Mouse (Mus musculus): ENCODE data around the gene Olfr370. TPM values are rescaled to one million over a fixed set of nuclear protein-coding genes. Genes with fewer than 3 reads are reported as not detected.

Olfr370 gene
- polyA plus RNA-seq, 1 experiment from 2014 or later: not detected

DNA sequence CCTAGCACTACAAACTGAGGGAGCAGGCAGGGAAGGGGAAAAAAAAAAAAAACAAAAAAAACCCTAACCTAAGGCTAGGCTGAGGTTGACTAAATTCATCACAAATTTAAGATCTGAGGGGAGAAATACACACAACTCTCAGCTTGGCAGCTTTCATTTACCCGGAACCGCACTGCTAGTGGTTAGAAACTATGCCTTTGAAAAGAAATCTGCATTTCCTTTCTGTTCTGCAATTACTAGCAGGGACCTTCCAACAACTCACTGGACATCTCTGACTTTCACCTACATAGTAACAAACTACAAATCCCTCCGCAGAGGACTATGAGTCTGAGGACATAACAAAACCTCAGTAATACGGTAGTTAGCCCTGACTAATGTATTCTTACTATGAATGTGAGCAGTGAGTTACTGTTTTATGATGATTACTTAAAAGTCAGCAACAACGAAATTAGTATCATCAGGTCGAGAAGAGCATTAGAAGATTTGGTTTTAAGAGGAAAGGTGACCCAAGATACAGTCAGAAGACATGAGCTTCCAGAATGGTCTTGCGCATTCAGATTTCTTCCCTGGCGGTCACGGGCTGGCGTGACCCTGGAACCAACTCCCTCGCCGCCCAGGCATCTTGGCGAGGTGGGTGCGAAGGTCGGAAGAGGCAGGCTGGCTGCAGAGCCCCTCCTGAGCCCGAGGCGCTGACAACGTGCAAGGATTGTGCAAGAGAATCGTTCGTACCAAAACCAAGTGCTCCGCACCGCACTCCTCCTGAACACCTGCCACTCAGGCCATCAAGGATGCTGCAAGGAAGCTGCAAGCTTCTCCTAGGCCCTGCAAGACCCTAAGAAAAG lies 58.0 kb downstream of the Olfr370 start:
- no peaks in the 10 kb centered on the region for H3K9me3 ChIP-seq
- H3K4me3 ChIP-seq (replicated peaks): peak overlapping the region; percentile 83
- H3K4me2 ChIP-seq: peak overlapping the region; percentile 87
- ATAC-seq (ENCODE audit: low FRiP score): no peak
- peak overlapping the region; percentile 91 for H3K9ac ChIP-seq
- peaks cover 3% of the 10 kb centered on the region; the same call in 1 of the 2 replicates for H3K36me3 ChIP-seq (replicated peaks)
- WGBS: 4% methylated on average over 22 of the region's 22 CpGs
- H3K4me1 ChIP-seq: peaks cover 42% of the 10 kb centered on the region
- H3K27me3 ChIP-seq: no peaks in the 10 kb centered on the region
- H3K27ac ChIP-seq: peak overlapping the region; percentile 90

DNA sequence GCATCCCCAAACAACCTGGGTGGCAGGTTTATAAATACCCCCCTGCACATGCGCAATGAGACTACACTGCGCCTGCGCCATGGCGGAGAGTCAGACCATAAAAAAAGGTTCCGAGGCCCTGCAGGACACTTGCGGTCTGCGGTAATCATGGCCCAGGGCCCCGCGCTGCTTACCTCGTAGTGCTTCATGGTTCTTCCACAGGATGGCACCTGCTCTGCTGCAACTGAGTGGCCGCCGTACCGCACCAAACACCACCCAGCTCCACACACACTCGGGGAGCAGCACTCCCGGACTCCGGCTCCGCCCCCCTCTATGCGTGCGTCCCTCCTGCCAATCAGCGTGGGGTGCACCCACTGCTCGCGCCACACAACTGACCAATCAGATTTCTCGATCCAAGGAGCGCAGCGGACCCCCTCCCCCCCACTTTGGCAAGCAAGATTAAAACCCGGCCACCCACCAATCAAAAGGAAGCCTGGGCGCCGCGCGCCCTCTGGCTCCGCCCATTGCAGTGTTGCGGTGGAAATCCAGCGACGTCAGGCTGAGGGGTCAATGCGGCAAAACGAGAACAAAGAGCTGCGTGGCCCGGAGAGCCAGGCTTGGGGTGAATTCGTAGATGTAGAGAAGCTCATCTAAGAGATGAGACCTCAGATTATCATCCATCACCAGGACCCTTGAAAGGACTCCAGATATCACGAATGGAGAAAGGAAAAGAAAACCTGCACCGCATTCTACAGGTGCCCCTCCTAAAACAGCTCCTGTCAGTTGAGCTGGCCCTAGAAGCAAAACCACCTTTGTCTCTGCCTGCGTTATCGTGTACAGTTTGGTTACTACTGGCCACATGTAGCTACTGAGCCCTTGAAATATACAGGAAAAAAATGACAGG lies 58.8 kb downstream of the Olfr370 start:
- Histone ChIP-seq H3K27me3 (no peaks in the 10 kb centered on the region), H3K4me3 (replicated peaks) (peak overlapping the region; percentile 83), H3K9ac (peak overlapping the region; percentile 91), H3K4me1 (peaks cover 35% of the 10 kb centered on the region), H3K4me2 (peak overlapping the region; percentile 87), H3K27ac (peak overlapping the region; percentile 93), H3K36me3 (replicated peaks) (no peaks in the 10 kb centered on the region; the same call in 1 of the 2 replicates), H3K9me3 (no peaks in the 10 kb centered on the region)
- whole genome bisulfite sequencing: under 1% methylated on average over 43 of the region's 43 CpGs
- ATAC-seq (ENCODE audit: low FRiP score): peak; percentile 99

Other genes with a start within 250 kb of the Olfr370 start
- gene Ucp1, start 245.4 kb upstream of the Olfr370 start, polyA plus RNA-seq (2016; fragmentation: Nextera tagmentation; extraction: Ambion mirVana): not detected in 2 replicates
- gene Elmod2, start 203.3 kb upstream of the Olfr370 start, polyA plus RNA-seq (2016; fragmentation: Nextera tagmentation; extraction: Ambion mirVana): 34.3 and 35.5 TPM in 2 replicates
- gene Mgat4d, start 187.3 kb upstream of the Olfr370 start, polyA plus RNA-seq (2016; fragmentation: Nextera tagmentation; extraction: Ambion mirVana): not detected in 2 replicates
- 6.3 and 6.8 TPM in 2 replicates for gene Clgn, start 145.9 kb upstream of the Olfr370 start, polyA plus RNA-seq (2016; fragmentation: Nextera tagmentation; extraction: Ambion mirVana)
- 167 and 176 TPM in 2 replicates for gene Scoc, start 77.4 kb upstream of the Olfr370 start, polyA plus RNA-seq (2016; fragmentation: Nextera tagmentation; extraction: Ambion mirVana)
- gene Ndufb7, start 30.9 kb downstream of the Olfr370 start, polyA plus RNA-seq (2016; fragmentation: Nextera tagmentation; extraction: Ambion mirVana): 356 and 359 TPM in 2 replicates
- gene Tecr, start 72.2 kb downstream of the Olfr370 start, polyA plus RNA-seq (2016; fragmentation: Nextera tagmentation; extraction: Ambion mirVana): 541 and 550 TPM in 2 replicates
- 63.0 and 67.3 TPM in 2 replicates for gene Dnajb1, start 72.4 kb downstream of the Olfr370 start, polyA plus RNA-seq (2016; fragmentation: Nextera tagmentation; extraction: Ambion mirVana)
- 201 and 214 TPM in 2 replicates for gene Gipc1, start 116.9 kb downstream of the Olfr370 start, polyA plus RNA-seq (2016; fragmentation: Nextera tagmentation; extraction: Ambion mirVana)
- 0.91 and 0.96 TPM in 2 replicates for gene Ptger1, start 130.9 kb downstream of the Olfr370 start, polyA plus RNA-seq (2016; fragmentation: Nextera tagmentation; extraction: Ambion mirVana)
- 37.1 and 38.0 TPM in 2 replicates for gene Pkn1, start 163.4 kb downstream of the Olfr370 start, polyA plus RNA-seq (2016; fragmentation: Nextera tagmentation; extraction: Ambion mirVana)
- 168 and 185 TPM in 2 replicates for gene Ddx39, start 179.4 kb downstream of the Olfr370 start, polyA plus RNA-seq (2016; fragmentation: Nextera tagmentation; extraction: Ambion mirVana)
- 9.4 and 10.7 TPM in 2 replicates for gene Adgre5, start 205.5 kb downstream of the Olfr370 start, polyA plus RNA-seq (2016; fragmentation: Nextera tagmentation; extraction: Ambion mirVana)